12 mouse cellular contexts compared by ENCODE assay signal in genomic region chr7:80499190-80499962, GRCm38 (mm10). TPM values are rescaled to one million over a fixed set of nuclear protein-coding genes. Genes with fewer than 3 reads are reported as not detected.
A peak's percentile ranks its signal among the peaks of the same experiment; 100 is the strongest.
DNase-seq lines count a peak whose midpoint lies in the region; ATAC-seq lines count a peak whose summit lies in the region.
"Had no signal": no experiment of that assay in that cellular context is flagged by ENCODE, and none has a peak within 500 bp of the region (broad histone marks: within the 10 kb centered on the region; RNA-seq: fewer than 3 reads in every experiment).

No protein-coding gene starts in this region.

- peaks cover 36% of the 10 kb centered on the region for H3K36me3 ChIP-seq in liver, embryonic 11.5 days (ENCODE audit: control insufficient read depth, insufficient read depth, low read length)

- peak; percentile 46 for DNase-seq in liver
- DNase-seq in liver, embryonic 11.5 days (ENCODE audit: low spot score): no peak
- DNase-seq in R1 (ENCODE audit: low read depth, low spot score): peak; percentile 73
- DNase-seq in spleen, postnatal 14 days (ENCODE audit: low spot score in 2 of 2): peak; percentile 9 to 11
- DNase-seq in cerebellum, postnatal 4 days (ENCODE audit: low spot score in 2 of 2): no peak
- DNase-seq in cerebellum, adult 18-20 months: no peak
- DNase-seq: cerebellum, postnatal 10 days; heart, postnatal 36 days; kidney, adult 2 months; right cerebral cortex, adult 18-20 months had no signal

- H3K4me2 ChIP-seq in liver, embryonic 11.5 days: no peak overlapping the region

- H3K9me3 ChIP-seq in liver, embryonic 11.5 days (ENCODE audit: control insufficient read depth, low read length): no peaks in the 10 kb centered on the region

- H3K27me3 ChIP-seq in liver, embryonic 11.5 days (replicated peaks; ENCODE audit: control insufficient read depth, insufficient read depth, low read length): no peaks in the 10 kb centered on the region

- no peak overlapping the region for H3K4me3 ChIP-seq in liver, embryonic 11.5 days (ENCODE audit: low read depth, low read length)

- H3K4me1 ChIP-seq in liver, embryonic 11.5 days (replicated peaks; ENCODE audit: control insufficient read depth, insufficient read depth, low read length): 0 out of 2 replicates have a peak, but pooled peaks cover 5% of the 10 kb centered on the region

- H3K9ac ChIP-seq in liver, embryonic 11.5 days (ENCODE audit: low read depth, low read length): no peak overlapping the region

- H3K27ac ChIP-seq in liver, embryonic 11.5 days (ENCODE audit: low read depth, low read length): no peak overlapping the region

- ATAC-seq in liver, embryonic 11.5 days (replicated peaks; ENCODE audit: low FRiP score): no peak
- peak; percentile 23; the same call in 1 of the 2 replicates for ATAC-seq in common myeloid progenitor, adult 5-6 weeks (replicated peaks; ENCODE audit: low read depth, poor library complexity, severe bottlenecking)
- ATAC-seq: activated CD4-positive, CD25-positive, alpha-beta regulatory T cell, adult 4 months had no signal

- 79% methylated on average over 9 of the region's 9 CpGs for WGBS in liver, embryonic 11.5 days

RNA-seq across cellular contexts. Expression of gene Blm, which starts 35.5 kb away (rescaled TPM):
- polyA plus RNA-seq in liver, embryonic 11.5 days (2014; fragmentation: Nextera tagmentation; extraction: Ambion mirVana): 54.8 and 58.3 TPM in 2 replicates
- 66.2 and 79.5 TPM in 2 replicates for total RNA-seq in common myeloid progenitor, adult 5-6 weeks (2017)

Comparison
In these comparisons a context has a peak if more than half of its experiments do, and no peak if none do; other contexts are left out.
1. DNase-seq: peak in liver (single experiment), R1 (single experiment) and spleen, postnatal 14 days (2 of 2); none in liver, embryonic 11.5 days (single experiment), cerebellum, postnatal 4 days (0 of 2) and cerebellum, adult 18-20 months (0 of 2).